Mouse (Mus musculus) kidney, embryonic 14.5 days (tissue): Measurements from ENCODE around the gene Kcnip1. TPM values are rescaled to one million over a fixed set of nuclear protein-coding genes. Genes with fewer than 3 reads are reported as not detected.

Source experiments
- ATAC-seq: fragments of 200-750 bp; cut with Nextera tagmentation; 2 replicates; pipeline ENCODE4 v1.8.0; 2017; ENCODE audit warnings: moderate number of reproducible peaks, mild to moderate bottlenecking, moderate TSS enrichment, moderate library complexity; ENCODE audit not compliant: low FRiP score, low TSS enrichment
- H3K27ac ChIP-seq: fragments of 300-500 bp; sonication (generic); 2 replicates; pipeline ENCODE4 v1.5.1; 2014; ENCODE audit warnings: low read depth, mild to moderate bottlenecking, low read length, moderate library complexity, mixed read lengths
- H3K27me3 ChIP-seq: fragments of 300-500 bp; sonication (generic); 2 replicates; pipeline ENCODE4 v1.6.1; 2014; ENCODE audit warnings: mild to moderate bottlenecking, low read length; ENCODE audit not compliant: control insufficient read depth, insufficient read depth
- H3K36me3 ChIP-seq: fragments of 300-500 bp; sonication (generic); 2 replicates; pipeline ENCODE4 v1.6.1; 2014; ENCODE audit warnings: low read length, mixed read lengths; ENCODE audit not compliant: control insufficient read depth, insufficient read depth
- H3K4me1 ChIP-seq: fragments of 300-500 bp; sonication (generic); 2 replicates; pipeline ENCODE4 v1.6.1; 2014; ENCODE audit warnings: low read length, mixed read lengths; ENCODE audit not compliant: control insufficient read depth, insufficient read depth
- H3K4me2 ChIP-seq: fragments of 300-500 bp; sonication (generic); replicated peaks from 2 replicates; pipeline ENCODE4 v1.6.1; 2014; ENCODE audit warnings: low read depth, mild to moderate bottlenecking, low read length
- H3K4me3 ChIP-seq: fragments of 300-500 bp; sonication (generic); 2 replicates; pipeline ENCODE4 v1.5.1; 2014; ENCODE audit warnings: mild to moderate bottlenecking, low read length
- H3K9ac ChIP-seq: fragments of 300-500 bp; sonication (generic); 2 replicates; pipeline ENCODE4 v1.6.1; 2014; ENCODE audit warnings: low read depth, mild to moderate bottlenecking, low read length, moderate library complexity
- H3K9me3 ChIP-seq: fragments of 300-500 bp; sonication (generic); 2 replicates; pipeline ENCODE4 v1.6.1; 2016; ENCODE audit warnings: low read length; ENCODE audit not compliant: control insufficient read depth
- WGBS: fragments of 180-500 bp; shearing (Covaris S2); extraction: QIAGEN DNeasy Blood & Tissue Kit; methylation state at CpG from one replicate; pipeline ENCODE4 v1.1.7; 2014; 5-methylcytosine and 5-hydroxymethylcytosine counted together
- polyA plus RNA-seq: library from polyadenylated mRNA; unstranded; fragments of >200 nt; fragmentation: Nextera tagmentation; extraction: Ambion mirVana; gene quantifications from 2 replicates; pipeline ENCODE4 v1.2.1, GENCODE M21; 2014

Kcnip1 gene
- polyA plus RNA-seq, 1 experiment from 2014 or later = 0.74 TPM

DNA sequence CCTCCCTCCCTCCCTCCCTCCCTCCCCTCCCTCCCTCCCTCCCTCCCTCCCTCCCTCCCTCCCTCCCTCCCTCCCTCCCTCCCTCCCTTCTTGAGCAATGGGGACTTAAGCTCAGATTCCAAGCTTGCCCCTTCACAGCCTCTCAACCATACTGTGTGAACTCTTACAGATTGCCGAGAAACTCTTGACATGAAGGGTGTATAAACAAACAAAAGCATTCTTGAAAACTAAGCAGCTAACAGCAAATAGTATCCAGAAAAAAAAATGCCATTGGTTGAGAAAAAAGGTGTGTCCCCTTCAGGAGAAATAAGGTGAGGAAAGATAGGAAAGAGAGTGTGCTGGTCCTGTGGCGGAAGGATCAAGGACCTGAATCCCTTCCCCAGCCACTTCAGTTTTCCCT lies 389.8 kb downstream of the Kcnip1 start:
- Histone ChIP-seq H3K9ac (no peak overlapping the region), H3K36me3 (no peaks in the 10 kb centered on the region), H3K27me3 (no peaks in the 10 kb centered on the region), H3K4me1 (peaks cover 6% of the 10 kb centered on the region; the same call in 1 of the 2 replicates), H3K9me3 (no peaks in the 10 kb centered on the region), H3K4me2 (no peak overlapping the region), H3K27ac (no peak overlapping the region), H3K4me3 (no peak overlapping the region)
- ATAC-seq = no peak
- WGBS = 57% methylated on average over 2 of the region's 2 CpGs

DNA sequence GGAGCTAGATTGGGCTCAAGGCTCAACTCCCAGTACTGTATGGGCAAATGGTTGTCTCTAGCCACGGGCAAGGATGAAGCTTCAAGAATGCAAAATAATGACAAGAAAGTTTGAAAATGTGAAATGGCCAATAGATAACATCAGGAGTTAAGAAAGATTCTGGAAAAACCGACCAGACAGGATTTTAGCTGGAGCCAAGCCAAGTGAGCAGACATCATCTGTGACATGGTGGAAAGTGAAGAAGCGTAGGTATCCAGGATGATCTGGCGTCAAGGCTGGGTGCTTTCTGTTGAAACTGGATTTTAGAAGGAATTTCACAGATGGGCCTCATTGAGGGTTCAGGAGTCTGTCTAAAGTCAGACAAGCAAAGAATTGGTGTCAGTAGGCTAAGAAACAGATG lies 394.0 kb downstream of the Kcnip1 start, which contains the start of gene D130052B06Rik:
TSS of gene D130052B06Rik (plus strand) at position 317 of the 400 bp plus-strand sequence.
- Histone ChIP-seq H3K36me3 (no peaks in the 10 kb centered on the region), H3K9ac (no peak within 1 kb of the TSS), H3K4me2 (no peak within 1 kb of the TSS), H3K27ac (no peak within 1 kb of the TSS), H3K4me1 (no peaks in the 10 kb centered on the region), H3K9me3 (no peaks in the 10 kb centered on the region), H3K4me3 (no peak within 1 kb of the TSS), H3K27me3 (no peaks in the 10 kb centered on the region)
- WGBS = 71% methylated on average over 4 of the region's 4 CpGs
- ATAC-seq = no peak

DNA sequence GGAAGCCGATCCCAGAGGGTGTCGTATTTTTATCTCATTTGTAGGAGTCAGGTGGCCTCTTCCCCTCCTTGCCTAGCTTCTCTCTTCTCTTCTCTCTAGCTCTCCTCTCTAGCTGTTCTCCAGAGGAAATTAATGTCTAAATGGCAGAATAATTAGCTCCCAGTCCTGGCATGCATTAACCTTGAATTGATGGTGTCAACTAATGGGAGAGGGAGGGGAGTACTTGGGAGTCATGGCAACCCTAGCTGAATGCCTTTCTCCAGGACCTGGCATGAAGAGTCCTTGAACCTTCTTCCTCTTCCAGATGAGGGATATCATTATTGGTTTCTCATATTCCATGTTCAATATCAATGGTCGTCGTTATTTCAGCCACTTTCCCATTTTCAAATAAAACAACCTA lies 396.3 kb downstream of the Kcnip1 start:
- no peaks in the 10 kb centered on the region for H3K4me1 ChIP-seq
- H3K9ac ChIP-seq = no peak overlapping the region
- WGBS = 58% methylated on average over 4 of the region's 4 CpGs
- ATAC-seq = no peak
- no peaks in the 10 kb centered on the region for H3K9me3 ChIP-seq
- no peak overlapping the region for H3K27ac ChIP-seq
- H3K27me3 ChIP-seq = no peaks in the 10 kb centered on the region
- H3K4me2 ChIP-seq = no peak overlapping the region
- H3K4me3 ChIP-seq = no peak overlapping the region
- no peaks in the 10 kb centered on the region for H3K36me3 ChIP-seq

DNA sequence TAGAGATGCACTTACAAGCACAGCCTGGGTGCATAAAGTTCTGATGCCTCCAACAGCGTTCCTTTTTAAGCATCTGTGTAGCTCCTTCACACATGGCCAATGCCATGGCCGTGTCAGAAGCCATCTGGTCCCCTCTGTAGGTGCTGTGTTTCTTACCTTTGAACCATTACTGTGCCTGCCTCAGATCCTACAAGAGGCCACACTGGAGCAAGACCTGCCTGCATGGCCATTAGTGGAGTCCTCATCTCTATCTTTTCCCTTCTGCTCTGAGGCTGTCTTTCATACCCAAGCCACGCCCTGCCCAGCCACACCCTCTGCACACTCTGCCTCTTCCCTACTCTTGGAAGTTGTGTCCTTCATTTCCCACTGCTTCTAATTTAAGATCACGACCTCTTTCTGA lies 400.1 kb downstream of the Kcnip1 start:
- Histone ChIP-seq H3K27me3 (no peaks in the 10 kb centered on the region), H3K27ac (no peak overlapping the region), H3K4me1 (no peaks in the 10 kb centered on the region), H3K4me3 (no peak overlapping the region), H3K36me3 (no peaks in the 10 kb centered on the region), H3K9me3 (no peaks in the 10 kb centered on the region), H3K9ac (no peak overlapping the region), H3K4me2 (no peak overlapping the region)
- no peak for ATAC-seq
- WGBS = 85% methylated on average over 4 of the region's 4 CpGs

DNA sequence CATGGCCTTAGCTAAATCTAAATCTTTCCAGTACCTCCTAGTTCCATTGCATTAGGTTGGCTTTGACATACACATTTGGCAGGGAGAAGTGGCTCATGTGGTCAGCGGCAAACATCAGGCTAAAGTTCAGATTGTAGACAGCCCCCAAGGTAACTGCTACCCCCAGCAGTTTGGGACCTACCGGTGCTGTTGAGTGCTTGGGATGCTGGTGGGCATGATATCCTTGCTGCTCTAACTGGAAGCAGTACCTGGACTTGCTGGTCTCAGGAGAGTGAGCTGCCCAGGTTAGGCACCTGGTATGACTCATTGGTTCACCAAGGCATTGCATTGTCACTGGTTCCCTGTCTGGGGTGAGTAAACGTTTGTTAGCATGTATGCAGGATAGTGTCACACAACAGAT lies 402.2 kb downstream of the Kcnip1 start:
- Histone ChIP-seq H3K4me3 (no peak overlapping the region), H3K27me3 (no peaks in the 10 kb centered on the region), H3K27ac (no peak overlapping the region), H3K9me3 (no peaks in the 10 kb centered on the region), H3K36me3 (no peaks in the 10 kb centered on the region), H3K4me1 (0 out of 2 replicates have a peak, but pooled peaks cover 2% of the 10 kb centered on the region), H3K4me2 (no peak overlapping the region), H3K9ac (no peak overlapping the region)
- ATAC-seq = no peak
- 95% methylated on average over 3 of the region's 3 CpGs for WGBS

DNA sequence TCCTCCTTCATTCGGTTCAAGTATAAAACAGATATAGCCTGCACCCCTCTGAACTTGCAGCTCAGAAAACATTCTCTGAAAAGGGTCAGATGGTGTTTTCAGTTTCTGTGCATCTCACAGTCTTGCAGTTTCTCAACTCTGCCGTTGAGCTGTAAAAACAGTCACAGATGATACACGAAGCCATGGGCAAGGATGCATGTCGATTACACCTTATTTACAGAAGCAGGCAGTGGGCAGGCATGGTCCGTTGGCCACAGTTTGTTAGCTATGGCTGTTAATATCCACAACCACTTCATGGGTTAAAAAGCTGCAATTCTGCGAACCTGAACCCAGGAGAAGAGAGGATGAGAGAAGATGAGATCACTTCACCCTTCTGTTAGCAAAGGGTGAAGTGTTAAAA lies 406.3 kb downstream of the Kcnip1 start:
- Histone ChIP-seq H3K9ac (no peak overlapping the region), H3K4me1 (0 out of 2 replicates have a peak, but pooled peaks cover 2% of the 10 kb centered on the region), H3K36me3 (no peaks in the 10 kb centered on the region), H3K4me2 (no peak overlapping the region), H3K4me3 (no peak overlapping the region), H3K27me3 (no peaks in the 10 kb centered on the region), H3K9me3 (no peaks in the 10 kb centered on the region), H3K27ac (no peak overlapping the region)
- 25% methylated on average over 6 of the region's 6 CpGs for WGBS
- ATAC-seq = peak; percentile 48; the same call in 1 of the 2 replicates

DNA sequence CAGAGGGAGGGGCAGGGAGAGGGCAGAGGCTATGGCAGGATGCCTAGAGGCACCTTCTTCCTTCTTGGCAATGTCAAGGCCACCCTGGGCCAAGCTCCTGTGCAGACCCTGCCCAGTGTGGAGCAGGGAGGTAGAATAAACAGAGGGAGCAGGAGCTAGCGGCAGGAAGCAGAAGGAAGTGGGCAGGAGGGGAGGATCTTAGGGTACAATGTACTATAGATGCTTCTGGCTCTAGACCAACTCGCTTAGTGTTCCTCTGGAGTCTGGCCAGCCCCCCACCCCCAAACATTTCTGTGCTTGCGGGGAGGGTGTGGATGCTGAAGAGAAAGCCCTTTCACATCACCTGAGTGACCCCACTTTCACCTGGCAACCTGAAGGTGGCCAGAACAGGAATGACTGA lies 413.3 kb downstream of the Kcnip1 start:
- Histone ChIP-seq H3K9ac (no peak overlapping the region), H3K4me2 (no peak overlapping the region), H3K4me1 (no peaks in the 10 kb centered on the region), H3K27ac (no peak overlapping the region), H3K27me3 (no peaks in the 10 kb centered on the region), H3K4me3 (no peak overlapping the region), H3K9me3 (no peaks in the 10 kb centered on the region), H3K36me3 (no peaks in the 10 kb centered on the region)
- WGBS = 50% methylated on average over 3 of the region's 3 CpGs
- no peak for ATAC-seq

Other genes starting within 250 kb of the Kcnip1 start
- gene Kcnmb1, start 30.1 kb downstream of the Kcnip1 start, polyA plus RNA-seq = 0.18 and 0.19 TPM in 2 replicates
- gene Lcp2, start 53.8 kb upstream of the Kcnip1 start, polyA plus RNA-seq = 1.6 and 1.9 TPM in 2 replicates
- gene 4930469K13Rik, start 105.4 kb upstream of the Kcnip1 start, polyA plus RNA-seq = not detected in 2 replicates
- gene Foxi1, start 214.9 kb upstream of the Kcnip1 start, polyA plus RNA-seq = 5.1 and 9.3 TPM in 2 replicates